Mouse (Mus musculus) embryonic fibroblast, embryonic 13.5 days (primary cell): ENCODE measurements around the gene Aif1.

Experiments
- CTCF ChIP-seq: IDR thresholded peaks from 2 replicates; pipeline ENCODE4 v1.5.1; 2011; ENCODE audit warnings: mild to moderate bottlenecking, control low read depth, low read length, moderate library complexity, borderline replicate concordance; ENCODE audit not compliant: insufficient read depth
- POLR2A ChIP-seq: IDR thresholded peaks from 2 replicates; pipeline ENCODE4 v1.6.1; 2011; ENCODE audit warnings: low read depth, mild to moderate bottlenecking, control low read depth, low read length, moderate library complexity

GRCm38 (mm10) chr17:35133517-35133916, 42.4 kb downstream of the Aif1 start:
- no peak for TF ChIP-seq POLR2A
- TF ChIP-seq CTCF, result no peak
